ENCODE assay signal across 18 mouse cellular contexts in the genomic region with DNA sequence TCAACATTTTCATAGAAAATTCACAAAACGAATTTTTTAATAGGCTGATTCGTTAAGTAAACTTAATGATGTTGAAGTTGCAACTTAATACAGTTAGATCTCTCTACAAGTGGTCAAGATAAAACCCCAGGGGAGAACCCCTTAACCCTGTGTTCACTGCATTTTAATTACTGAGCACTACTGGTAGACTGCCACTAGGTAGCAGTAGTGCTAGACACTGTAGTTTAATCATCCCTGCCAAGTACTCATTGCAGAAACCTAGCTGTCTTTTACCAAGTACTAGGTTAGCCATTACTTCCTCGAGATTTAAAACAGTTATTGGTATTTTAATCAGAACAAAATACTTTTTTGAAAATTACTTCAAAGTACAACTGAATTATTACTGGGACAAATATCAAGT.
A peak's percentile ranks its signal among the peaks of the same experiment; 100 is the strongest.
DNase-seq lines count a peak whose midpoint lies in the region; TF ChIP-seq lines count a peak whose summit lies in the region.
"Had no signal": no experiment of that assay in that cellular context is flagged by ENCODE, and none has a peak within 500 bp of the region (broad histone marks: within the 10 kb centered on the region; RNA-seq: fewer than 3 reads in every experiment).

No protein-coding gene starts in this region.

- peak; percentile 7 for DNase-seq in embryo, embryonic 10 days (ENCODE audit: low spot score)
- no peak for DNase-seq in embryo, embryonic 9.5 days (ENCODE audit: extremely low spot score)
- no peak for DNase-seq in left cerebral cortex, adult 2 months (ENCODE audit: extremely low spot score in 1 of 2, low spot score in 2 of 2)
- no peak for DNase-seq in left cerebral cortex, postnatal 25 days (ENCODE audit: low spot score in 2 of 2)
- peak; percentile 43 for DNase-seq in ZHBTc4 (ENCODE audit: low read depth, low spot score)
- DNase-seq in retina, postnatal 1 day = peak; percentile 7
- DNase-seq in left cerebral cortex, postnatal 14 days (ENCODE audit: low spot score in 2 of 2) = no peak
- DNase-seq in adrenal gland, adult 18-20 months (ENCODE audit: low spot score in 2 of 2) = no peak
- DNase-seq: cerebellum, postnatal 25 days; heart, postnatal 10 days; kidney, adult 9 months; right cerebral cortex, adult 18-20 months; thymus, postnatal 25 days had no signal

- peak; percentile 44 for TF ChIP-seq CTCF in left cerebral cortex, adult 2 months (IDR thresholded peaks at IDR 0.05)

- H3K4me3 ChIP-seq in left cerebral cortex, adult 2 months = no peak overlapping the region
- H3K4me3 ChIP-seq: embryonic facial prominence, embryonic 15.5 days; forebrain, embryonic 15.5 days; hindbrain, embryonic 15.5 days; lung, embryonic 15.5 days; megakaryocyte, embryonic 14.5 days had no signal

- intact Hi-C loops in left cerebral cortex, adult 2 months (cut with DNase I) = loop anchor here (5.0 kb wide), 1 partner anchor 269 kb away; no protein-coding TSS in a partner anchor
- intact Hi-C loops in left cerebral cortex, postnatal 25 days (cut with DNase I) = no loop called here
- intact Hi-C loops in left cerebral cortex, postnatal 14 days (cut with DNase I) = no loop called here

- H3K27ac ChIP-seq in left cerebral cortex, adult 2 months = no peak overlapping the region
- H3K27ac ChIP-seq: embryonic facial prominence, embryonic 15.5 days; forebrain, embryonic 15.5 days; hindbrain, embryonic 15.5 days; lung, embryonic 15.5 days had no signal

Comparison
In these comparisons a context has a peak if more than half of its experiments do, and no peak if none do; other contexts are left out.
1. DNase-seq: peak in embryo, embryonic 10 days (single experiment), ZHBTc4 (single experiment) and retina, postnatal 1 day (single experiment); none in embryo, embryonic 9.5 days (single experiment), left cerebral cortex, adult 2 months (0 of 2), left cerebral cortex, postnatal 25 days (0 of 2), left cerebral cortex, postnatal 14 days (0 of 2) and adrenal gland, adult 18-20 months (0 of 2).